Mouse (Mus musculus): Measurements from ENCODE around the gene Olfr1101. TPM values are rescaled to one million over a fixed set of nuclear protein-coding genes. Genes with fewer than 3 reads are reported as not detected.

Olfr1101 gene
- polyA plus RNA-seq (2014; fragmentation: Nextera tagmentation; extraction: Ambion mirVana) = not detected in 2 replicates

GRCm38 (mm10) chr2:86991121-86991520 lies at the start of gene Olfr1101:
Gene Olfr1101 (minus strand): TSS chr2:86991221.
- Histone ChIP-seq H3K27me3 (replicated peaks; ENCODE audit: control insufficient read depth, insufficient read depth, low read length) (no peaks in the 10 kb centered on the region), H3K36me3 (ENCODE audit: control insufficient read depth, insufficient read depth, low read length) (no peaks in the 10 kb centered on the region), H3K4me2 (no peak within 1 kb of the TSS), H3K9me3 (ENCODE audit: control insufficient read depth, low read length) (no peaks in the 10 kb centered on the region), H3K9ac (ENCODE audit: low read depth, low read length) (no peak within 1 kb of the TSS), H3K4me1 (replicated peaks; ENCODE audit: control insufficient read depth, insufficient read depth, low read length) (no peaks in the 10 kb centered on the region), H3K4me3 (ENCODE audit: low read depth, low read length) (no peak within 1 kb of the TSS), H3K27ac (ENCODE audit: low read depth, low read length) (no peak within 1 kb of the TSS)
- ATAC-seq (replicated peaks; ENCODE audit: low FRiP score) = no peak
- WGBS = 73% methylated on average over 3 of the region's 3 CpGs
- DNase-seq (ENCODE audit: low spot score) = no peak

- no peaks in the 10 kb centered on the region for H3K4me1 ChIP-seq (replicated peaks; ENCODE audit: control insufficient read depth, insufficient read depth, low read length)
- H3K9me3 ChIP-seq (ENCODE audit: control insufficient read depth, low read length) = no peaks in the 10 kb centered on the region
- no peak within 1 kb of the TSS for H3K4me2 ChIP-seq
- no peak for DNase-seq (ENCODE audit: low spot score)
- no peak for ATAC-seq (replicated peaks; ENCODE audit: low FRiP score)
- no peaks in the 10 kb centered on the region for H3K36me3 ChIP-seq (ENCODE audit: control insufficient read depth, insufficient read depth, low read length)
- no peak within 1 kb of the TSS for H3K27ac ChIP-seq (ENCODE audit: low read depth, low read length)
- no peaks in the 10 kb centered on the region for H3K27me3 ChIP-seq (replicated peaks; ENCODE audit: control insufficient read depth, insufficient read depth, low read length)
- H3K4me3 ChIP-seq (ENCODE audit: low read depth, low read length) = no peak within 1 kb of the TSS
- H3K9ac ChIP-seq (ENCODE audit: low read depth, low read length) = no peak within 1 kb of the TSS
Observed at GRCm38 (mm10) chr2:87036431-87036830, 45.4 kb upstream of the Olfr1101 start, which contains the start of gene Olfr1105. Gene Olfr1105 (minus strand): TSS chr2:87036531.

- Histone ChIP-seq H3K4me3 (ENCODE audit: low read depth, low read length) (no peak within 1 kb of the TSS), H3K36me3 (ENCODE audit: control insufficient read depth, insufficient read depth, low read length) (no peaks in the 10 kb centered on the region), H3K9me3 (ENCODE audit: control insufficient read depth, low read length) (no peaks in the 10 kb centered on the region), H3K4me2 (no peak within 1 kb of the TSS), H3K4me1 (replicated peaks; ENCODE audit: control insufficient read depth, insufficient read depth, low read length) (no peaks in the 10 kb centered on the region), H3K27me3 (replicated peaks; ENCODE audit: control insufficient read depth, insufficient read depth, low read length) (no peaks in the 10 kb centered on the region), H3K9ac (ENCODE audit: low read depth, low read length) (no peak within 1 kb of the TSS), H3K27ac (ENCODE audit: low read depth, low read length) (no peak within 1 kb of the TSS)
- ATAC-seq (replicated peaks; ENCODE audit: low FRiP score) = no peak
- WGBS = 74% methylated on average over 1 of the region's 1 CpGs
- DNase-seq (ENCODE audit: low spot score) = no peak
Observed at GRCm38 (mm10) chr2:87026980-87027379, 36.0 kb upstream of the Olfr1101 start, which contains the start of gene Olfr1104. Gene Olfr1104 (minus strand): TSS chr2:87027080.

DNA sequence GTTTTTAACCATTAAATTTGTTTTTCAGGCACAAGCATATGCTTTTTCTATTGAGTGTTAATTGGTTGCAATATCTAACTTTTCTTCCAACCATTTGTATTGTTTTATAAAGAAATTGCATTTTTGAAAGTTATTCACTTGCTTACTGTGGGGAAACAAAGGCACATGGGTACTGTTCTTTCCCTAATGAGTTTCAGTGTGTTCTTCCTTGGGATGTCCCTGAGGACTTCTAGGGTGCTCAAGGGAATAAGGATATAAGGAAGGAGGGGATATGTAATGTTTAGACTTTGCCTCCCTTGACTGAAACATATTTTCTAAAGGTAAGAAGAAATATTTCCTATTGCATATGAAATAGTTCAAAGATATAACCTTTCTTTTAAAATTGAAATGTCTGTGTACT lies 7.1 kb upstream of the Olfr1101 start, which contains the start of gene Olfr1102:
Gene Olfr1102, plus strand, starts transcription at position 301 of the 400 bp plus-strand sequence.
- no peaks in the 10 kb centered on the region for H3K9me3 ChIP-seq (ENCODE audit: control insufficient read depth, low read length)
- no peak within 1 kb of the TSS for H3K9ac ChIP-seq (ENCODE audit: low read depth, low read length)
- H3K27ac ChIP-seq (ENCODE audit: low read depth, low read length) = no peak within 1 kb of the TSS
- H3K4me2 ChIP-seq = no peak within 1 kb of the TSS
- H3K27me3 ChIP-seq (replicated peaks; ENCODE audit: control insufficient read depth, insufficient read depth, low read length) = no peaks in the 10 kb centered on the region
- H3K36me3 ChIP-seq (ENCODE audit: control insufficient read depth, insufficient read depth, low read length) = no peaks in the 10 kb centered on the region
- H3K4me1 ChIP-seq (replicated peaks; ENCODE audit: control insufficient read depth, insufficient read depth, low read length) = no peaks in the 10 kb centered on the region
- DNase-seq (ENCODE audit: low spot score) (no peak), ATAC-seq (replicated peaks; ENCODE audit: low FRiP score) (no peak)
- H3K4me3 ChIP-seq (ENCODE audit: low read depth, low read length) = no peak within 1 kb of the TSS

DNA sequence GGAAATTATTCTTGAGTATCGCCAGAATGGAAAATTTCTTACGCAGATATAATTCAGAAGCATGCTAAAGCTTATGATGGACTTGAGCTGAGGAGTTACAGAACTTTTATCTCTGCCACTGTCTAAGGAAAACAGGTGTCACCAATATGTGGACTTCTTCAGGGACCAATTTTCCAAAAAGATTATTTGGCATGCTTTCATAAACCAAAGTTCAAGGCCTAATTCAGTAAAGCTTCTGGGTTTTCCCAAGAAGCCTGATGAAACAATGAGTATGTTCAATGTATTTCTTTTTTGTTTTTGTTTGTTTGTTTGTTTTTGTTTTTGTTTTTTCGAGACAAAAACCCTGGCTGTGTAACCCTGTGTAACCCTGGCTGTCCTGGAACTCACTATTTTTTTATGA lies 11.2 kb downstream of the Olfr1101 start, which contains the start of gene Olfr1100:
Gene Olfr1100, minus strand, starts transcription at position 101 of the 400 bp plus-strand sequence.
- no peaks in the 10 kb centered on the region for H3K27me3 ChIP-seq (replicated peaks; ENCODE audit: control insufficient read depth, insufficient read depth, low read length)
- no peak within 1 kb of the TSS for H3K27ac ChIP-seq (ENCODE audit: low read depth, low read length)
- H3K9me3 ChIP-seq (ENCODE audit: control insufficient read depth, low read length) = no peaks in the 10 kb centered on the region
- no peak within 1 kb of the TSS for H3K9ac ChIP-seq (ENCODE audit: low read depth, low read length)
- ATAC-seq (replicated peaks; ENCODE audit: low FRiP score) (no peak), DNase-seq (ENCODE audit: low spot score) (no peak)
- no peak within 1 kb of the TSS for H3K4me2 ChIP-seq
- no peaks in the 10 kb centered on the region for H3K36me3 ChIP-seq (ENCODE audit: control insufficient read depth, insufficient read depth, low read length)
- no peak within 1 kb of the TSS for H3K4me3 ChIP-seq (ENCODE audit: low read depth, low read length)
- no peaks in the 10 kb centered on the region for H3K4me1 ChIP-seq (replicated peaks; ENCODE audit: control insufficient read depth, insufficient read depth, low read length)
- WGBS = 78% methylated on average over 3 of the region's 3 CpGs

DNA sequence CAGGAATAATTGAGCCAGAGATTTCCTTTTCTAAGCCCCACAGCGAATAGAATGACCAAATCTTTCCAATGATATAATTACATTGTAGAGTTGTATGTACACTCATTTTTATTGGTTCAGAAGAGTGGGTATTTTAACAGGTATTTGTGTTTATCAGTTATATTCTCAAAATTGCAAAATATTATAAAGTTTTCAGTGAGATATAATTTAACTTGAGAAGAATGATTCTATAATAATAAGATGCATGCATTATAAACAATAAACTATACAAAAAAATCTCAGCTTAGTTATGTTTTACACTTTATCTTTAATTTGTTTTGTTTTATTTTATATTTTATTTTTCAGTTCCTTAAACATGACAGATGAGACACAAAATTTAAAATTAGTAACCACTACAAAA lies 30.4 kb downstream of the Olfr1101 start, which contains the start of gene Olfr1099:
Gene Olfr1099, minus strand, starts transcription at position 101 of the 400 bp plus-strand sequence.
- no peak for ATAC-seq (replicated peaks; ENCODE audit: low FRiP score)
- Histone ChIP-seq H3K9ac (ENCODE audit: low read depth, low read length) (no peak within 1 kb of the TSS), H3K27ac (ENCODE audit: low read depth, low read length) (no peak within 1 kb of the TSS), H3K4me2 (no peak within 1 kb of the TSS), H3K36me3 (ENCODE audit: control insufficient read depth, insufficient read depth, low read length) (no peaks in the 10 kb centered on the region), H3K9me3 (ENCODE audit: control insufficient read depth, low read length) (no peaks in the 10 kb centered on the region), H3K27me3 (replicated peaks; ENCODE audit: control insufficient read depth, insufficient read depth, low read length) (no peaks in the 10 kb centered on the region), H3K4me1 (replicated peaks; ENCODE audit: control insufficient read depth, insufficient read depth, low read length) (no peaks in the 10 kb centered on the region), H3K4me3 (ENCODE audit: low read depth, low read length) (no peak within 1 kb of the TSS)
- DNase-seq (ENCODE audit: low spot score) = no peak
- 75% methylated on average over 1 of the region's 1 CpGs for WGBS

Other genes with a start within 250 kb of the Olfr1101 start
- not detected in 2 replicates for gene Olfr1090, start 232.2 kb downstream of the Olfr1101 start, polyA plus RNA-seq (2014; fragmentation: Nextera tagmentation; extraction: Ambion mirVana)
- not detected in 2 replicates for gene Olfr1093, start 208.7 kb downstream of the Olfr1101 start, polyA plus RNA-seq (2014; fragmentation: Nextera tagmentation; extraction: Ambion mirVana)
- not detected in 2 replicates for gene Olfr141, start 181.2 kb downstream of the Olfr1101 start, polyA plus RNA-seq (2014; fragmentation: Nextera tagmentation; extraction: Ambion mirVana)
- not detected in 2 replicates for gene Olfr1094, start 166.6 kb downstream of the Olfr1101 start, polyA plus RNA-seq (2014; fragmentation: Nextera tagmentation; extraction: Ambion mirVana)
- not detected in 2 replicates for gene Olfr1095, start 139.5 kb downstream of the Olfr1101 start, polyA plus RNA-seq (2014; fragmentation: Nextera tagmentation; extraction: Ambion mirVana)
- gene Gm13723, start 116.4 kb downstream of the Olfr1101 start, polyA plus RNA-seq (2014; fragmentation: Nextera tagmentation; extraction: Ambion mirVana) = not detected in 2 replicates
- not detected in 2 replicates for gene Olfr1097, start 99.0 kb downstream of the Olfr1101 start, polyA plus RNA-seq (2014; fragmentation: Nextera tagmentation; extraction: Ambion mirVana)
- not detected in 2 replicates for gene Olfr1098, start 66.7 kb downstream of the Olfr1101 start, polyA plus RNA-seq (2014; fragmentation: Nextera tagmentation; extraction: Ambion mirVana)
- not detected in 2 replicates for gene Olfr1099, start 30.5 kb downstream of the Olfr1101 start, polyA plus RNA-seq (2014; fragmentation: Nextera tagmentation; extraction: Ambion mirVana)
- gene Olfr1100, start 11.3 kb downstream of the Olfr1101 start, polyA plus RNA-seq (2014; fragmentation: Nextera tagmentation; extraction: Ambion mirVana) = not detected in 2 replicates
- not detected in 2 replicates for gene Olfr1102, start 7.2 kb upstream of the Olfr1101 start, polyA plus RNA-seq (2014; fragmentation: Nextera tagmentation; extraction: Ambion mirVana)
- not detected in 2 replicates for gene Olfr1104, start 35.9 kb upstream of the Olfr1101 start, polyA plus RNA-seq (2014; fragmentation: Nextera tagmentation; extraction: Ambion mirVana)
- not detected in 2 replicates for gene Olfr1105, start 45.3 kb upstream of the Olfr1101 start, polyA plus RNA-seq (2014; fragmentation: Nextera tagmentation; extraction: Ambion mirVana)
- not detected in 2 replicates for gene Olfr1106, start 61.1 kb upstream of the Olfr1101 start, polyA plus RNA-seq (2014; fragmentation: Nextera tagmentation; extraction: Ambion mirVana)
- not detected in 2 replicates for gene Olfr1107, start 84.6 kb upstream of the Olfr1101 start, polyA plus RNA-seq (2014; fragmentation: Nextera tagmentation; extraction: Ambion mirVana)
- not detected in 2 replicates for gene Olfr1109, start 104.8 kb upstream of the Olfr1101 start, polyA plus RNA-seq (2014; fragmentation: Nextera tagmentation; extraction: Ambion mirVana)
- not detected in 2 replicates for gene Olfr259, start 123.3 kb upstream of the Olfr1101 start, polyA plus RNA-seq (2014; fragmentation: Nextera tagmentation; extraction: Ambion mirVana)
- gene Olfr1110, start 149.1 kb upstream of the Olfr1101 start, polyA plus RNA-seq (2014; fragmentation: Nextera tagmentation; extraction: Ambion mirVana) = not detected in 2 replicates
- gene Olfr1111, start 161.4 kb upstream of the Olfr1101 start, polyA plus RNA-seq (2014; fragmentation: Nextera tagmentation; extraction: Ambion mirVana) = not detected in 2 replicates
- gene Olfr1112, start 196.6 kb upstream of the Olfr1101 start, polyA plus RNA-seq (2014; fragmentation: Nextera tagmentation; extraction: Ambion mirVana) = not detected in 2 replicates
- not detected in 2 replicates for gene Olfr1113, start 217.7 kb upstream of the Olfr1101 start, polyA plus RNA-seq (2014; fragmentation: Nextera tagmentation; extraction: Ambion mirVana)

Measured in liver, embryonic 11.5 days (tissue).